Mouse (Mus musculus) cerebellum, adult 9-10 months (tissue): ENCODE results near the gene Bid.
"Not testable (repeated sequence)": the region's sequence is repeated elsewhere in the genome, so short reads cannot be mapped to it uniquely, and the experiment has no call there.

Experiments
- DNase-seq: peaks from one replicate; pipeline ENCODE4 v3.0.0; 2022

The Bid gene

DNA sequence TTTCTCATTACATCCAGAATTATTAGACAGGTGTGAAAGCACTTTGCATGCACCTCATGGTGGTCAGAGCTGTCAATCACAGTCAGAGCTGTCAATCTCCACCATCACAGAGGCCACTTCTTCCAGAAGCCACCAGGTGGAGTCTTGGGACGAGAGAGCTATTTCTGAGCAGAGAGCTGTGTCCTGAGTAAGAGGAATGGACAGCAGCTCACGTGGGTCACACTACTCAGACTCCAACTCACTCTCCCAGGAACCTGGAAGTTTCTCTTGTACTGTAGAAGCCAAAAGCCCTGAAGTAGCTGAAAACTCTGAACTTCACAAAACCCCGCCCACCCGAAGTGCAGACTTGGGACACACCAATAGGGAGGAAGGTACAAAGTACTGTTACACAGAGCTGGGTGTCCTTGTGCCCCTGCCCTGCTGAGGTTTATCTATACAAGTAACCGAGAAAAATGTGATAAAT, 13.2 kb downstream of the Bid start:
- no peak for DNase-seq

DNA sequence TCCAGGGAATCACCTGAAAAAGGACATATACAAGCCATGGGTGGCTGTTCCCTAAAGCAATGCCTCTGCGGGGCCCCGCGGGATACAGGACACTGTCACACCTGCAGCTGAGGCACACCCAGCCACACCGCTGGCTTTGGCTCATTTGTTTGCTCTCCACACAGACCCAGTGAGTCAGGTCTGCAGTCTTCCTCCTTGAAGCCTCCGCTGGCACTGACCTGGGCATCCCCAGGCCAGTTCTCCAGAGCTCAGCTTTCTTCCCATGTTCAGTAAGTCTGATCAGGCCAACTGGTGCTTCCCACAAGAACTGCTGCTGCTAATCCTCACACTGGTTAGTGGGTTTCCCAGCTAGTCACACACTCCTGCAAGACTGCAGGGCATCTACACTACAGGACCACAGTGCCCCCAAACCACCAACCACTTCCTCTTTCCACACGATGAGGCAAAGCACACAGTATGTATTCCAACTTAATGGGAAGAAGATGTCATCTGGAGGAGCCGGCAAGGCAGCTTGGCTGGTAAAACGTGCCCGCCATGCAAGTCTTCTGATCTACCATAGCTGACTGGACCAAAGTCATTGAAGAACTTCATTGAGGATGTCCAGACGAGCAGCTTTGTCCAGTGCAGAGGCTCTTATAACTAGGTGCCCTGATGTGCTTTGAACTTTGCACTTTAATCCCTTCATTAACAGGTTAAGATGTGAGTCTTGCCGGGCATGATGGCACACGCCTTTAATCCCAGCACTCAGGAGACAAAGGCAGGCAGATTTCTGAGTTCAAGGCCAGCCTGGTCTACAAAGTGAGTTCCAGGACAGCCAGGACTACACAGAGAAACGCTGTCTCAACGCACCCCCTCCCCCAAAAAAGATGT, 14.6 kb downstream of the Bid start:
- no peak for DNase-seq

DNA sequence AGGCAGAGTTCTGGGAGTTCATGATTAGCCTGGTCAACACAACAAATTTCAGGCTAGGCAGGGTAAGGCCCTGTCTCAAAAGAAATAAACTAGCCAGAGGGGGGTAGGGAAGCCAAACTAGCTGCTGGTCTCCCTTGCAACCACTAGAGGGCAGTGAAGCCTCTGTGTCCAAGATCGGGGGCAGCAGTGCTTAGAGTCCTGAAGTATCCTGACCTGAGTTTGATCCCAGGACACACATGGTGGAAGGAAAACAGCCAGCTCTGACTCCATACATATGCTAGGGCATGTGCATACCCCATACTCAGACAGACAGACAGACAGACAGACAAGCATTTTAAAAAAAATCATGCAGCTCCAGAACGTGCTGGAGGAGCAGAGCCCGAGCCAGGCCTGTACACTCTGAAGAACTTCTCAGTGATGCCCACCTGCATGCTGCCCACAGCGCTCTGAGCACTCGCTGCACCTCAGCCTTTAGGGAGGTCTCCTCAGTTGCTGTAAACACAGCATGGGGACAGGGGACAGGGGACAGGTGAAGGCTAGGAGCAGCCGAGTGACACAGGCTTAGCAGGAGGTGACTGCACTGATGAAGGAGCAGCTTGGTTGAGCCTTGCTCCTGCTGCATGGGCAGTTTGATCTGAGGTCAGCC, 18.3 kb downstream of the Bid start:
- DNase-seq = peak; percentile 45

DNA sequence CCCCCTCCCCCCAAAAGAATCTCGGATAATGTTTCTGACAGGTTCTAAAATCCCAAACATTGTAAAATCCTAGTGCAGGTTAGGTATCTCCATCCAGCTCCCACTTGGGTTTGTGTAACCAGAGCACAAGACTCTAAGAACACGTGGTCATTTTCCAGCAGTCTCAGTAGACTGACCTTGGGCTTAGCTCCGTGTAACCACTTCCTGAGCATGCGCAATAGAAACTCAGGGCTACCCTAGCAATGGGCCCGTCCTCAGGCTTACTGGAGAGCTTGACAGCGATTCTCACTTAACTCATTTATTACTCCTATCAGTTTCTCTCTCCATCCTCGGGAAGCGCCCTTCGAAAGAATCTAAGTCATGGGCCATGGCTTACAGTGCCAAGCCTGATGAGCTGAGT, 22.1 kb downstream of the Bid start:
- no peak for DNase-seq

GRCm38 (mm10) chr6:120894089-120894488, 22.6 kb downstream of the Bid start:
- DNase-seq = no peak

DNA sequence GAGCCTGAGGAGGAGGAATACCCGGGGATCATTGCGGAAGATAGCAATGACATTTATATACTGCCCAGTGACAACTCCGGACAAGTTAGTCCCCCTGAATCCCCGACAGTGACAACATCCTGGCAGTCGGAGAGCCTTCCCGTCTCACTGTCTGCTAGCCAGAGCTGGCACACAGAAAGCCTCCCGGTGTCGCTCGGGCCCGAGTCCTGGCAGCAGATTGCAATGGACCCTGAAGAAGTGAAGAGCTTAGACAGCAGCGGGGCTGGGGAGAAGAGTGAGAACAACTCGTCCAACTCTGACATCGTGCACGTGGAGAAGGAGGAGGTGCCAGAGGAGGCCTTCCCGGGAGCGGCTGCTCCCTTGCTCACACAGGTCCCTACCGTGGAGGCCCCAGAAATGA, 30.0 kb downstream of the Bid start:
- no peak for DNase-seq

DNA sequence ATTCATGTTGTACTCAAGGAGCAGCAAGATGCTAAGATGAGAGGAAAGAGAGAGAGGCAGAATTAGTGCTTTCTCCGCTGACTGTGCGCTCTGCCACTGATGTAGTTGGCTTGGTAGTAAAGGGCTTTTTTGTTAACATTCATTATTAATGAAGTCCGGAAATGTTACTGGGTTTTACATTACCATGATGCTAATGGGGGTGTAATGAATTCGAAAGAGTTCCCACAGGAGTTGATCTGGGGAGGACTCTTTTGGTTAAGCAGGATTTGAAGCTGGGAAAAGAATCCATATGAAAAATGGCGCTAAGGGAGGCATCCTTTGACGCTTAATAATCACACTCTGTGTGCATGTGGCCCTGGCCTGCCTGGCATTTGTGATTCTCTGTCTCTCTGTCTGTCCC, 32.2 kb downstream of the Bid start:
- no peak for DNase-seq

DNA sequence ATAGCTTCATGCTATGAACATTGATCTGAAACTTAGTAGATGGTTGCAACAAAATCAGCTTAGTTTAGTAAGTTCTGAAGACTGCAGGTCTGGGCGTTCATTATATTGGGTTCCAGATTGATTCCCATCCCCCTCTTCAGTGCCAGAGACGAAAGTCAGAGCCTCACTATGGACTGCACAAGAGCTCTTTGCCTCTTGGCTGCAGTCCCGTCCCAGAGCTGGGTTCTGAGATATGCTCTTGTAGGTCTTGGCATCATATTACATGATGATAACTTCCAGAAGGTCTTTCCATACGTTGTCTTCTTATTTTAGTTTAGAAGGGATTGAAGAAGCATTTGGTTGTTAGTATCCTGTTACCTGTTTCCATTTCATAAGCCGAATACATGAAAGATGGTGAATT, 37.6 kb downstream of the Bid start:
- no peak for DNase-seq

DNA sequence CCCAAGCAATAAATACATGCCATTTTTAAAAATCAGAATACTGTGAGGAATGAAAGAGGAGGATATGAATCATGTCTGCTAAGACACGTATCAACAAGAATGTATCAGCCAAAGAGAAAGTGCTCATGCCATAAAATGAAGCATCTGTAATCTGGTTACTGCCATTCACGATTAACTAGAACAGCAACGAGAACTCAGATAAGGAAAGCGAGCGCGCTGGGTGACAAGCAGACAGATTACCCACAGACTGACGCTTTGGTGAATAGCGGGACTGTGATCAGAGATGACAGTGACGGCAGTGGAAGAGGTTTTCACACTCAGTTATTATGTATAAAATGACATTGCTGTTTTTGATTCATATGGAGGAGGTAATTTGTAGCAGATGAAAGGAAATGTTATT, 42.8 kb downstream of the Bid start:
- DNase-seq = no peak

DNA sequence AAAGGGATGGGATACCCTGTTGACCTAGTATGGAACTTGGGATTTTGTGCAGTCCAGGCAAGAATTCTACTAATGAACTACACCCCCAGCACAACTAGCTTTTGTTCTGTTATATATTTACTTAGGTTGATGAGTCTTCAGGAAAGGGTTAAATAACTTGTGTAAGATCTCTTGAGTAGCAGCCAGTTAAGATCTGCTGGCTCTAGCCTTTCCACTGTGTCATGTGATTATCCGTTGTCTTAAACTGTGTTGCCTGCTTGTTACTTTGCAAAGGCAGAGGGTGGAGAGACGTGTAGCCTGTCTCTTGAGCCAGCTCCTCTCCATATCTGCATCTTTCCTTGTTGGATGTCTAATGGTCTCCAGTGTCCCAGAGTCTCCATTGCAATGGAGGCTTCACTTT, 45.4 kb downstream of the Bid start:
- no peak for DNase-seq

DNA sequence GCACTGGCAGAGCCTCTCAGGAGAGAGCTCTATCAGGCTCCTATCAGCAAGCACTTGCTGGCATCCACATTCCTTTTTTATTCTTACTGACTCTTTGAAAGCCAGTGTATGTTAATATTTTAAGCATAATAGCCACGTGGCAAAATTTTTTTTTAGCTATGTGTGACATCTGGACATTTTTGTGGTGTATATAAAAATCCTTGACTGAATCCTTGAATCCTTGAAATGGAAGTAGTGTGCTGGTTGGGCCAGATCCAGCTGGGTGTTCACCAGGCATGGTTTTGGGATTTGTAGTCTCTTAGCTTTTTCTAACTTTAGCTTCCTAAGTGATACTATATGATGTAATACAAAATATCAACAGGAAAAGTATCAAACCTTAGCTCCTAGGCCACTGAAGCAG, 47.8 kb downstream of the Bid start:
- no peak for DNase-seq

GRCm38 (mm10) chr6:120866051-120866814, 50.4 kb downstream of the Bid start:
- DNase-seq = no peak

- DNase-seq = no peak
Observed at GRCm38 (mm10) chr6:120860079-120860478, 56.6 kb downstream of the Bid start.

- DNase-seq = peak; percentile 34
Observed at GRCm38 (mm10) chr6:120858217-120858711, 58.4 kb downstream of the Bid start.

DNA sequence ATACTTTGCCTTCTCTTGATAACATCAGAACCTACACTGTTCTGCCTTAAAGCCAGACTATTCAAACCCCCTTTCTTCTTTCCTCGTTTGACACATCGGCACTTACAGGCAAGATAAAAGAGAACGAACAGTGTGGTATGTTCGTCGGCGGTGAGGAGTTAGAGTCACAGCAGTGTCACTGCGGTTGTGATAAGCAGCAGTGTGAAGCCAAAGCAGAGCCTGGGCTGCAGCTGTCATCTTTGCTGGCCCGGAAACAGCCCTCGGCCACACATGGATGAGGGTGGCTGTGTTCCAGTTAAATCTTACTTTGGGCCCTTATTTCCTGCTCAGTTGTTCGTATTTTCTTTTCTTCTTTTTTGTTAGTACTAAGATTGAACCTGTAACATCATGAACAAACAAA, 62.2 kb downstream of the Bid start:
- no peak for DNase-seq

DNA sequence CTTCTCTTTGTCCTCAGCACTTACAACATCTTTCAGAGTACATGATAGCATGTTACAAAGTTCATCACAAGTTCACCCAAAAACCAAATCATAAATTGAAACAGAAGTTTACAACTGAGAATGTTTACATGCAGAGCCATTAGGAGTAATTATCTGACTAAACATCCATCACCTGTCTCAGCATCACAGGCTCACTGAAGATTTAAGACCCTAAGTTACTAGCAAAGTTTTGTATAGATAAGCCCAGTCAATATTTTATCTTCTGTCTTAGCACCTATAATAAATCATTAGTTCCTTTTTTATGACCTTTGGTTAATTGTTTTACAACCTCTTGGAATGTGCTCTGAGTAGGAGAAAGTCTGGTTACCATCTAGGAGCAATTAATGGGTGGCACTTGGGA, 65.9 kb downstream of the Bid start:
- not testable (repeated sequence) for DNase-seq
